Mouse (Mus musculus): ENCODE data around the gene Ift22.
"Not testable (repeated sequence)": the region's sequence is repeated elsewhere in the genome, so short reads cannot be mapped to it uniquely, and the experiment has no call there.

Gene Ift22

DNA sequence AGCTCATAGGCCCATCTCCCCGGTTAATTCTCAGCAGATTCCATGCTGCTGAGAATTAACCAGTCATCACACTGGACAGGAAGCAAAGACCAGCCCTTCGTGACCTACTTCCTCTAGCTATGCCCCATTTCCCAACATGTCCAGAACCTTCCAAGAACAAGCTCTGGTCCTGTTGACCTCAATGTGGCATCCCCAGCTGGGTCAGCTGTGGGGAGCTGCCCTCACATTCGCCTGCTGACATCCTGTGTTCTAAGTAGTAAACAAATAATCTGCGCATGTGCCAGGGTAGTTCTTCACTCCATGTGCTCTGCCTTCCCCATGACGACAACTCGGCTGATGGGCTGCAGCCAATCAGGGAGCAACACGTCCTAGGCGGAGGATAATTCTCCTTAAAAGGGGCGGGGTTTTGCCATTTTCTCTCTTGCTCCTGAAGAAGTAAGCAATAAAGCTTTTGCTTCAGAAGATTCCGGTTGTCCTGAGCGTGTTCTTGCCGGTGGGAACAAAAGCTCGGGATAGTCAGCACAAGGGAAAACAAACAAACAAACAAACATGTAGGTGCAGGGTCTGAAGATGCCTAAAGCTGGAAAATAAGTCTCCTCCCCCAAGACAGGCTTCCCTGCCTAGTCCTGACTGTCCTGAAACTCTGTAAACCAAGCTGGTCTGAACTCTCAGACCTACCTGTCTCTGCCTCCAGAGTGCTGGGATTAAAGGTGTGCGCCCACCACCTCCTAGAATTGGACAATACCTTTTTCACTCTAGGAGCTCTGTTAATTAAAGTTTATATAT is 41.8 kb downstream of the Ift22 start:
- not testable (repeated sequence) for DNase-seq (ENCODE audit: low spot score)

DNA sequence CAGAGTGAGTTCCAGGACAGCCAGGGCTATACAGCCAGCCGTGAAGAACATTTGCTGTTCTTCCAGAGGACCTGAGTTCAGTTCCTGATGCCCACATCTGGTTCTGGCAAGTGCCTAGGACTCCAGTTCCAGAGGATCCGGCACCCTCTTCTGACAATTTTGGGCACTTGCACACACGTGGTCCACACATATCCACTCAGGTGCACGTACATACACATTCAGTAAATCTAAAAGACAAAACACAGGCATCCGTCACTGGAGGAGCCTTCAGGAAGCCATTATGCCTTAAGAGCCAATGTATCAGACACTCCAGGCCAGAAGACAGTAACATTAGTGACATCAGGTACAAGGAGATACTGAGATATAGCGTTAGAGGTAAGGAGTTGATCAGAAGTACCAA is 42.6 kb downstream of the Ift22 start:
- DNase-seq (ENCODE audit: low spot score), result no peak

DNA sequence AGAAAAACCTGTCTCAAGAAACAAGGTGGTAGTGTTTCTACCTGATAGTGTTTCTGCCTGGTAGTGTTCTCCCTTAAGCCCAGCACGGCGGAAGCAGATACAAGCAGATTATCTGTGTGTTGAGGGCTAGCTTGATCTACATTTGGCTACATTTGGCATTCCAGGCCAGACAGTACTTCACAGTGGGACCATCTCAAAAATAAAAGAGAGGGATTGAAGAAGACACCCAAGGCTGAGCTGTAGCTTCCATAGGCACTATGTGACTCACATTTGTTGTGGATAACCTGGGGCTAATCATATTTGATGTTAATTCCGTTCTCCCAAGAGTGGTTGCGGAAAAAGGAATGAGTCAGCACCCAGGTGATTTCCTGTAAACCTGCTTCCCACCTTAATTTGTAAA is 44.2 kb downstream of the Ift22 start:
- DNase-seq (ENCODE audit: low spot score), result no peak

DNA sequence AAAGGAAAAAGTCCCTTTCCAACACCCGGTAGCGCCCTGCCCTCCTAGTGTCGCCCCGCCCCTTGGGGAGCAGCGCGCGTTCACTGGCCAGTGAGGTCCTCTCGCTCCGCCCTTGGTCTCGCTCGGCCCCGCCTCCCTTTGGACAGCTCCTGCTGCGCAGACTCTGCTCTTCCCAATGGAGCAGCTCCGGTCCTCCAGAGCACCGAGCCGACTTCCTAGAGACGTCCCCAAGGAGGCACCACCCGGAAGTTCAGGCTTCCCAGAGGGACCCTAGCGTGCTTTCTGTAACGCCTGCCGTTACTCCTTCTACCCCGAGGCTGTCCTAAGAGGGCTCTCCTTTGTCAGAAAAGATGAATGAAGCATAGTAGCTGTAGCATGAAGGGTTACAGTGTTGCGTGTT is 45.1 kb downstream of the Ift22 start, which contains the start of gene Fis1:
Fis1 (plus strand) TSS at position 261 of the 400 bp plus-strand sequence.
- peak; percentile 96 for DNase-seq (ENCODE audit: low spot score)

DNA sequence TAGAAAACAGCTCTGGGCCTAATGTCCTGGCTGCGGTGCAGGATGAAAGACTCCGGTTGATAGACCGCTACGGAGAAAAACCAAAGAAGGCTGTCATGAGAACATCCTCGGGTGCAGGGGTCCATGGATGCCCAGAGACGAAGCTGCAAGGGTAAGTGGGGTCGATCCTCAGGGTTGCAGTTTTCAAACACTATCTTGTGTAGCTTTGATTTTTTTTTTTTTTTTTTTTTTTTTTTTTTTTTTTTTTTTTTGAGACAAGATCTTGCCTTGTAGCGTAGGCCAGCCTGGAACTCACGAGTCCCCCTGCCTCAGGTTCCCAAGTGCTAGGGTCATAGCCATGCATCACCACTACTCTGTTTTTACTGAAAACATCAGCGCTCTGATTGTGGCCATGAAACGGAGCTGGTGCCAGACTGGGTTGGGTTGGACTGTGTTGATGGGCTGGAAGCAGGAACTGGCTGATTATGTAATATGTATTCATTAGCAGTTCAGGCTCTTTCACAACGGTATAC is 45.5 kb downstream of the Ift22 start:
- peak; percentile 52 for DNase-seq (ENCODE audit: low spot score)

DNA sequence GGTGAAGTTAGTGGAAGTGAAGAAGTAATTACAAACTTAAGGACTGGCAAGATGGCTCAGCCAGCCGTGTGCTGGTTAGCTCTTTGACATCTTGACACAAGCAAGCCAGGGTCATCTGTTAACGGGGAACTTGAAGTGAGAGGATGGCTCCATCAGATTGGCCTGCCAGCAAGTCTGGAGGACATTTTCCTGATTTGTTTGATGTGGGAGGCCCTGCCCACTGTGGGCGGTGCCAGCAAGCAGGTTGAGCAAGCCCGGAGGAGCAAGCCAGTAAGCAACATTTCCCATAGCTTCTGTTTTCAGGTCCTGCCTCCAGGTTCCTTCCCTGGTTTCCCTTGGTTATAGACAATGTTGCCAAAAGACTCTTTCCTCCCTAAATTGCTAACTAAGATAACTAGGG is 47.7 kb downstream of the Ift22 start:
- no peak for DNase-seq (ENCODE audit: low spot score)

DNA sequence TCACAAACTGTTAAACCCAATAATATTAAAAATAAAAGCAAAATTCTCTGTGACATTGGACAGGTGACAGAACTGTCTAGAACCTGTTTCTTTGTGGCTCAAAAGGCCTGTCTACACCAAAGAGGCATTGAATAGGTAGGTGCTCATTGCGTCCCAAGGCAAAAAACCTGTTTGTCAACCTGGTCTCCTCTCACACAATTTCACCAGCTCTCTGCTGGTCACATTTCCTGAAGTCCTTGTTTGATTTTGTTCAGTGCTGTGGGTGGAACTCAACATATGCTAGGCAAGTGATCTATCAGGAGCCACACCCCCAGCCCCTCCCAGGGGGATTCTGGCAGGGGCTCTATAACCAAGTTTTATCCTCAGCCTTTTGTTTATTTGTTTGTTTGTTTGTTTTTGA is 49.3 kb downstream of the Ift22 start:
- DNase-seq (ENCODE audit: low spot score), result no peak

DNA sequence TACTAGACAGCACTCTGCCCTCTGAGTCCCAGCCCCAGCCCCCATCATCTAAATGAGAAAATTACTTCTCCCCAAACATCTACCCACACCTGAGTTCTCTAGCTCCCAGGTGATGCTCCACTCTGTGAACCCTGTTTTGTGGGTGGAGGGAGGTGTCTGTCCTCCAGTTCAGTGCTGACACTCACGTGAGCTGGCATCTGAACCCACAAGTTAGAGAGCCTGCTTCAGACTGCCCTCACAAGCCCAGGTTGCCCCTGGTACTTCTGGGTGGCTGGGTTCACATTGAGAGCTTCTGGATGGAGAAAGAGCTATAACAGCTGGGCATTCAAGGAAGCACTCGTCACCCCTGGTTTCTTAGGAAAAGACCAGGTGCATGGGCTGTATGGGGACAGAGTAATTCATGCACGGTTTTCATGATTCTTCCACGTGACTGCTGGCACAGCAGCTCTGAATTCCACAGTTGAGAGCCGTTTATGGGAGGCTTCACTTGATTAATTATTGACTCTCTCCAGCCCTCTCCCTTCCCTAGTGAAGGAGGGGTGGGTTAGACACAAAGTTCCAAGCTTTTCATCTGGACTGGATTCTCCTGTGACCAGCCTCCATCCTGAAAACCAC is 51.1 kb downstream of the Ift22 start:
- DNase-seq (ENCODE audit: low spot score), result no peak

DNA sequence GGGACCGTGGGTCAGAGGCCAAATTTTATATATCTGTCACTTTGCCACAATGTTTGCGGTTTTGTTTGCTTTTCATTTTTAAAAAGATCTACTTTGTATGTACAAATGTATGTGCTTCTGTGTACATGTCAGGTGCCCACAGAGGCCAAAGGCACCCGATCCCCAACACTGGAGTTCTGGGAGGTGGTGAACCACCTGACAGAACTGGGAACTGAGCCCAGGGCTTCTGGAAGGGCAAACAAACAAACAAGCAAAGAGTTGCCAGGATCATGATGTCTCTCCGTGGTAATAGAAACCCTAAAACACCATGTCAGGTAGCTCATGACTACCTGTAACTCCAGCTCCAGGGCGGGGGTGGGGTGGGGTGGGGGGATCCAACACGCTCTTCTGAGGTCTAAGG is 52.1 kb downstream of the Ift22 start:
- no peak for DNase-seq (ENCODE audit: low spot score)

DNA sequence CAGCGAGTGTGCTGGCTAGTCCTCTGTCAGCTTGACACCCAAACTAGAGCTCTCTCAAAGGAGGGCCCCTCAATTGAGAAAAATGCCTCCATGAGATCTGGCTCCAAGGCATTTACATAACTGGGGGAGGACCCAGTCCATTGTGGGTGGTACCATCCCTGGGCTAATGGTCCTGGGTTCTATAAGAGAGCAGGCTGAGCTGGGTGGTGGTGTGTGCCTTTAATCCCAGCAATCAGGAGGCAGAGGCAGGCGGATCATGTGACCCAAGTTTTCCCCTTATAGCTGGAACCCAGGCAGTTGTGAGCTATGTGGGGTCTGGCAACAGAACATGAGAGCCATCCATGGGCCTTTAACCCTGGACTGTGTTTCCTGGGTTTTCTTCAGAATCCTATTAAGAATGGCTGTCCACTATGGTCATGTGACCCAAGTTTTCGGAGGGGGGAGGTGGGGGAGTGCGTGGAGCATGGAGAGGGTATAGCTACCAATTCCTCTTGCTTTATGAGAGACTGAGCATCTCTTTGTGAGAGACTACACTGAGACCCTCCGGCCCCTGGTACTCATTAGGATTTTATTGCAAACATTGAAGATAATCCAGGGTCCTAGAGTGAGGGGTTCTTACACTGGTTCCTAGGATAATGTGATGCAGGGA is 53.5 kb downstream of the Ift22 start:
- peak; percentile 34 for DNase-seq (ENCODE audit: low spot score)

DNA sequence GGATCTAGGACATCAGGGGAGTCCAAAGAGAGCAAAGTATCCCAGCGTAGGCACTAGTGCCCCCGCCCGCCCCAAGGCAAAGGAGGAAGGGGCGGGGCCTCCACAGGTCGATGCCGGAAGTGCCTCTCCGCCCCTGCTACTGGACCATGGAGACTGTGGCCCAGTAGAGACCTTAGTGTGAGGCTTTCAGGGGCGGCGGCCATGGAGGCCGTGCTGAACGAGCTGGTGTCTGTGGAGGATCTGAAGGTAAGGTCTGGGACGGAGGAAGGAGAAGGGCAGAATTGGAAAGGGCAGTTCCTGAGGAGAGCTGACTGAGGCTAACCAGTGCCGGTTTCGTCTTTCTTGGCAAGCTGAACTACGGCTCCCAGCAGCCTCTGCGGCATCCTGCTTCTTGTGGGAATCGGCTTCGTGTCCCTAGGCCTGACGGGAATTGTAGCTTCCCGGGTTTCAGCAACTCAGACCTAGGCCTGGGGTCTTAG is 54.1 kb downstream of the Ift22 start:
- DNase-seq (ENCODE audit: low spot score), result peak; percentile 93

DNA sequence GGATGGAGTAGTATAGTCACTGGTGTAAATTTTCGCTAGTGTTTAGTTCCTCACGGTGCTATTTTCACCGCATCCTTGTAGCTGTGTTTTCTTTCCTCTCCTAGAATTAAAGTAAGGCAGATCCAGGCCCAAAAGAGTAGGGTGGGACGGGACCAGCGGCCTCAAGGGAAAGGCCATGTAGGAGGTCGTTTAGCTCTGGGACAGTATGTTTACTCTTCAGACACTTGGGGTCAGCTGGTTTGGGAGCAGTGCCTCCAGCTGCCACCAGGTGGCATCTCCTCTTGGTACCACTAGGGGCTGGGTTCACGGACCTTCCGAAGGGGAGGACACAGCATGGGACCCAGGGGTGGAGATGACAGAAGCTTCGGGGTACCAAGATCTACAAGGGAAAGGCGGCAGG is 54.6 kb downstream of the Ift22 start:
- DNase-seq (ENCODE audit: low spot score), result peak; percentile 88

DNA sequence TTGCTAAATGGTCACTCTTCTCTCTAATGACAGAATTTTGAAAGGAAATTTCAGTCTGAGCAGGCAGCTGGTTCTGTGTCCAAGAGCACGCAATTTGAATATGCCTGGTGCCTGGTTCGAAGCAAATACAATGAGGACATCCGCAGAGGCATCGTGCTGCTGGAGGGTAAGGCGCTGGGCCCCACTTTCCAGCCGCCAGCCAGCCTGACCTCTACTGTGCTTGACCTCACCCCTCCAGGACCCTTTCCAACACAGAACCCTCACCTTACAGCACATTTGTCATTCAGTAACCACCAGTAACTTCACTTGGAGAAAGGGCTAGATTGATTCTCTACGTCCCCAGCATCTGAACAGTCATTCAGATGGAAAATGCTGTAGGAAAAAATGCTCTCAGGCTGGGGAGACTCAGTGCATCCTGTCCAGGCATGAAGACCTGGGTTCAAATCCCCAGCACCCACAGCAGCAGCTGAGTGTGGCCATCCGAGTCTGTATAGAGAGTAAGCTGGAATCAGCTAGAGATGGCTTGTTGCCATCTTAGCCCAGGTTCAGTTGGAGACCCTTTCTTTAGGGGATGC is 55.1 kb downstream of the Ift22 start:
- no peak for DNase-seq (ENCODE audit: low spot score)

All from layer of hippocampus, adult 11-12 months (tissue).